Mouse (Mus musculus) R1 (cell line): Measurements from ENCODE around the gene Naa38.

ENCODE experiments used
- DNase-seq: peaks from one replicate; pipeline ENCODE4 v3.0.0-alpha.2; 2018; ENCODE audit warnings: low read depth, low spot score

Naa38 gene

DNA sequence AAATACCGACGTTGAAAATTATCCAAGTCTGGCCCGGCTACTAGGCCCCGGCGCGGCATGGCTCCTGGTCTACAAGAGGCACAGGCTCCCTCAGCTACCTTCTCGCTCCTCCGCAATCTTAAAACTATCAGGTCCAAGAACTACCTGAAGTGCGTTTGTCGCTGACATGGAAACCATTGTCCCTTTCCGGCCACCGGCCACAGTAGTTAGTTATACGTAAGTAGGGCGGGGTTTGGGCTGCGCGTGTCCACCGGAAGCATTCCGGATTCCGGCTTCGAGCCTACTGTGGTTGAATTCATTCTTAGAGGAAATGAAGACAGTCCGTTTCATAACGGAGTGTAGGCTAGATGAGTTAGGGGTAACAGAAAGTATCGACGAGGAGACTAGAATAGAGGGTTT, at the start of gene Naa38, which contains the start of gene Cyb5d1:
Naa38 (plus strand) TSS at position 253 of the 399 bp plus-strand sequence.
Cyb5d1 (minus strand) TSS at position 397 of the 399 bp plus-strand sequence.
- DNase-seq, result peak; percentile 94

DNA sequence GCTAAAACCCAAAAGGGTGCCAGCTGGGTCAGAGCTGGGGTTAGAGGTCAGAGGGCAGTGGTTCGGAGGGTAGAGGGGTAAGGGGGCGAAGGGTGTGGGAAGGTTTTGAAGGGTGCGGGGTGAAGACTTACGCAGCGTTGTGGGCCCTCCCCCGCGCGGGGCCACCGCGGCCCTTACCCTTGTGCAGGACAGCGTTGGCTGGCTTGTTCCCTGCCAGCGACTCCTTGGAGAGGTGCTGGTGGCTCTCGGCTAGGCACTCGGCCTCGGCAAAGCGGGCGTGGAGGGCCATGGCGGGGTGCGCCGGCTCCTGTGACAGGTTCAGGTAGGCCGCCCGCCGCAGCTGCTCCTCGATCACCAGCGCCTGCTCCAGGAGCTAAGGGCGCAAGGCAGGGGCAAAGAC, 48.8 kb upstream of the Naa38 start:
- no peak for DNase-seq

DNA sequence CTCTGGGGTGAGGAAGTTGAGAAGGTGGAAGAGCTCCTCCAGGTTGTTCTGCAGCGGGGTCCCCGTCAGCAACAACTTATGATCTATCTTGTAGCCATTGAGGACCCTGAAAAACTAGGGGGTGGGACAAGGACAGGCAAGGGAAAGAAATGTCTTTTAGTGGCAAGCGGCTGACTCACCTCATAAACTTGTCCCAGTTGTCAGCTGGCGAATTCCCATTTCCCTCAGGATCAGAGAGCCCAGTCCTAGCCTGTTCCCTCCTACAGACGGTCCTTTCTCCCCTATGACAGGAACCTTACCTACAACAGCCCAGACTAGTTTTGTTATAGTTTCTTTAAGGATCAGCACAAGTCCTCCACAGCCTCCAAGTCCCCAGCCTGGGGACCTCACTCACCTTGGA, 38.7 kb upstream of the Naa38 start:
- DNase-seq, result no peak

DNA sequence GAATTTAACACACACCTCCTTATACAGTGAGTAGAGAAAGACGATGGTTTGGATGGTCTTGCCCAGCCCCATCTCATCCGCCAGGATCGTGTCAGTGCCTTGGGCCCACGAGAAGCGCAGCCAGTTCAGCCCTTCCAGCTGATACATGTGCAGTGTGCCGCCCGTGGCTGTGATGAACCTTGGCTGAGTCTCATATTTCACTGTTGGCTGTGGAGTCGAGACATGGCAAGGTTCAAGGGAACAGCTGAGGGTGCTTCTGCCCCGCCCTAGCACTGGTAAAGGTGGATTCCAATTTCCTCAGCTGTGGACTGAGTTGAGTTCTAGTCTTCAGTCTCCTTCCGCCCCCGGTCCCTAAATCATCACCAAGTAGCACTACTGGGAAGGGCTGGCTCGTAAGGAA, 37.6 kb upstream of the Naa38 start:
- DNase-seq, result no peak

DNA sequence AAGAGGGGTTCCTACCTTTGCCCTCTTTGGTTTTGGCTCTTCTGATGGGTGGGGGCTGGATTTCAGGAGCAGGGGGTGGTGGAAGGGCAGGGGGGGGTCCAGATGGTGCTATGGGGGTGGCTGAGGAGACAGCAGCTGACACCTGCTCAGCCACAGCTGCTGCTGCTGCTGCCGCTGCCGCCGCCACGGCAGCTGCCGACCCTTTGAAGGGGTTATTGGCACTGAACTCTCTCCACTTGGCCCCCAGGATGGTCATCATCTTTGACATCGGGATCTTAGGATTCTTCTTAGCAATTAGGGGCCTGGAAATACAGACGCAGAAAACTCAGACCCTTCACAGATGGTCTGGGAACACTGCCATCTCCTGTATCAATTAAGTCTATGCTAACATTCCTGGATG, 33.3 kb upstream of the Naa38 start:
- no peak for DNase-seq

DNA sequence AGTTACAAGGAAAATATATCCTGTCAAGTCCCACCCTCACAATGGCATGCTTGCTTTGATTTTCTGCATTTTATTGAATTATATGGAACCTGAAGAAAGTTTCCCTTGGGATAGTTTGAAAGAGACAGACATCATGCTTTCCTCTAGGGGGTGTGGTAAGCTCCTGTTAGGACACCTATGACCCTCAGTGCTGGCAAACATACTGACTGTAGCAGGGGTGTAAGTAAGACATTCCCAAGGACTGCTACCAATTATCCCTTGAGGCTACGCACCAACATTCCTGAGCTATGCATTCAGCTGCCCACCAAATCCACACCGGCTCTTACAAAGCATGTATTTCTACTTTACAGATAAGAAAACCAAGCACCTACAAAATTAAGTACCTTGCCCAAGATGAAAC, 32.8 kb upstream of the Naa38 start:
- no peak for DNase-seq

DNA sequence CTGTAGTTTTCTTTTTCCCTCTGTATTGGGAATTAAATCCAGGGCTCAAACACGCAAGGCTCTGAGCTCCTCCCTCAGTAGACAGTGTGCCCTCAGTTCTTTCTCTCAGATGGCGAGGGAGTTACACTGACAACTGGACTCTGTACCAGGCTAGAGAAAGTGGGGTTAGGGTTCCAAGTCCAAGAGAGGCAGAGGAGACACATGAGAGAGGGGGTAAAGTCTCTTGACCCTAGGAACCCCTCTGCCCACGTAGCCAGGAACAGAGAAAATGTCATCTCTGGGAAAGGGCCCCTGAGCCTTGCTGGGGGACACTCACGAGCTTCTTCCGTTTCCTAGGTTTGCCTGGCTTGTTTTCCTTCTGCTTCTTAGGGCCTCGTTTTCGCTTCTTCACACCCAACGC, 30.9 kb upstream of the Naa38 start:
- DNase-seq, result no peak

DNA sequence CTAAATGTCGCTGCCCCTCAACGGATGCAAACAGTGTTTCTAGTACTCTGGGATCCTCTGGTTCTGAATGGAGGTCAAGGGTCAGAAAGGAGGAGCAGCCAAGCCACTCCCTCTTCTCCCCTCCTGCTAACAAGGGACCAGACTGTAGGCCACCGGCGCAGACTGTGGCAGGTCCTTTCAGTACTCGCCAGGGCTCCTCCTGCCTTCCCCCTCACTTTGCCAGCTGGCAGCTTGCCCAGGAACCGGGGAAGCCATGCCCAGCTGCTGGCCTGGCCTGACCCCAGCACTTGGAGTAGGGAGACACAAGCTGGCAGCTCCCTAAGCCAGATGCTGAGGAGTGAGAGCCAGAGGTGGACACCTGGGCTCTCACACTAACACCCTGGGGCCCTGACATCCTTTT, 30.4 kb upstream of the Naa38 start:
- peak; percentile 41 for DNase-seq

DNA sequence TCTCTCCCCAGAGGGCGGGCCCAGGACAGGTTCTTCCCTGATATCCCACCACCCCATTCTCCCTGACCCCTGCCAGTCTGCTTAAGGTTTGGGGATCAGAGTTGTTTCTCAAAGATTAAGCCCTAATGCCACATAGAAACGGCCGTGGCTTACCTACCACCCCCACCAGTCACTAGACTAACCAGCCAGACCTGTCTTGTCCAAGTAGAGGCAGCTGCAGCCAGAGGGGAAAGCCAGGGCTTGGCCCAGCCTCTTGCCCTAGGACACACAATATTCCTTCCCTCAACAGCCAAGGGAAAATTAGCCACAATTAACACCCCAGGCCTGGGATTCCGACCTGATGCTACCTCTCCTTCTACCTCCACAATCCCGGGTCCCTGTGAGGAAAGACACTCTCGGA, 29.6 kb upstream of the Naa38 start:
- DNase-seq, result no peak

DNA sequence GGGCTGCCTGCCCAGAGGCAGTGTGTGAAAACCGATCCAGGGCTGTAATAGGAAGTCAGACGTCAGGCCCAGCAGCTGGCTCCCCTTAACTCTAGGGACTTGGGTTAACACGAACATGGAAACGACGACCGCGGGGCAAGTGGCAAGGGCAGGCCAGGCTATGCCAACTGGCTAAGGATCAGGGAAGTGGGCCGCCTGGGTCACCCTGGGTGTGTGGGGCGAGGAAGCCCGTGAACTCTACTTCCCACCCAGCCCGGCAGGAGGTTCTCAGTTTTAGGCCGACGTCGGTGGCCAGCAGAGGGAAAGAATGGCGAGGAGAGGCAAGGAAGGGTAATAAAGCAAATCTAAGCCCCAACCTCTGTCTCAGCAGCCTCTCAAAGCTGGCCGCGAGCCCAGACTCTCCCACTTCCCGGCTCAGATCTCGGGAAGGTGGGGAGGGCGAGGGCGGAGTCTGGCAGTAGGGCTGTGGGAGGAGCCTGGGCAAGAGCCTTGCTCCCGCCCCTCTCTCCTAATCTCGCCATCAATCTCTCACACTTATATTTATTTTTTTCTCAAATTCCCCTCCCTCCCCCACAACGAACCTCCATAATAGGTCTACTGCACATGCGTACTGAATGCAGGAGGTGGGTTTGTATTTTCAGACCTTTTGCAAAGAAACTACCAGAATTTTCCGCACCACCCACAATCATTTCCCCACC, 29.0 kb upstream of the Naa38 start:
- peak; percentile 78 for DNase-seq

DNA sequence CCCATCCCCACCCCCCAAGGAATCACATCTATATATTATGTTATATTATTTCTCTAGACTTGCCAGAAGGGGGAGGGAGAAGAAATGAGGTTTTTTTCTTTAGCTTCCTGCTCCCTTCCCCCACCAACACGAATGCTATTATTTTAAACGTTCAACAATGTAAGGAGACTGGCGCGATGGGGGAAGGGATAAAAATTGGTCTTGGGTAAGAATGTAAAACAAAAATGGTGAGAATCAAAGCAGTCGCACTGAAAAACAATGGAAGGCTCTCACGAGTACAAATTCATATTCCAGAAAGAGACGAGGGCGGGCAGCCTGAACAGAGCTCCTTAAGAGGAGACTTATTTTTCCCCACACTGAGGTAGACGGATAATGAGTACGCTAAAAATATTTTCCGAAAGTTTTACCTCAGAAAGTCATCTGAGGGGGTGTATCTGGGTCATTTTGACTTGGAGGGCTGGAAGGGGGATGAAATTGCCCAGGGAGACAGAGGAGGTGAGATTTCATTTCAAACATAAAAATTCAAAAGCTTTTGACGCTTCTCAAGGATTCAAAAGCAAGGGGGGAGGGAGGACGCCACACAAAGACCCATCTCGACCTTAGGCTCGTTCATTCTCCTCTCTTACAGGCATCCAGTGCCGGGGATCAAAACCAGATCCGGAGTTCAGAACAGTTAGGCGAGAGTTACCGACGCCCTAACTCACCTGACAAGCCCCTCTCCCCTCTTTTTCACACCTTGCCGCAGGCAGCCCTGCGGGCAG, 28.3 kb upstream of the Naa38 start:
- DNase-seq, result no peak

DNA sequence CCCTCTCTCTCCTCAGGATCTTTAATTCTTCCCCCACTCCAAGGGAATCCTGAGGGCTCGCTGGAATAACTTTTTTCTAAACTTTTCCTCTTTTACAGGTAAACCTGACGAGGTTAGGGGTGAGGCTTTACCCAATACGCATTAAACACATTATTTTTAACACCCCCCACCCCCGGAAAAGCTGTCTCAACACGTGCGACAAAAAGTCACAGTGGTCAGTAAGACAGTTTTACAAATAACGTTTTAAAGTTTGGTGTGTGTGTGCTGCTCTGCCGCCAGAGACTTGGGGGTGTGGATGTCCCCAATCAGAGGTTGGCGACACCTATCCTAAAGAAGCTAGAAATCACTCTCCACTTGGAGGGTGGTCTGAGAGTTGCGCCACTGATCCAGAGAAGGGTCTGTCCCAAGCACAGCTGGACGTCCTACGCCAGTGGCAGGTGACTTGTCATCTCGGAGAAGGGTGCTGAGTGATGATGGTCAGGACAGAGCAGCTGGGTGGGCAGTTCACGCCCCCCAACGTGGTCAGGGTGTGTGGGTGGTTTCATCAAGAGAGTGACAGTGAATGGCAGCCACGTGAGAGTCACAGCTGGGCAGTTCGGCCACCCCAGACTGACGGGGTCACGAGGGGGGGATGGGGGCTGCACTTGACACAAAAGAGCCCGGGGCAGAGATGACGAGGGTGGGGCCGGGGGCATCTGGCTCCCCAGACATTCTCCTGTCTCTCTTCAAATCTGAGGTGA, 27.5 kb upstream of the Naa38 start:
- DNase-seq, result no peak

DNA sequence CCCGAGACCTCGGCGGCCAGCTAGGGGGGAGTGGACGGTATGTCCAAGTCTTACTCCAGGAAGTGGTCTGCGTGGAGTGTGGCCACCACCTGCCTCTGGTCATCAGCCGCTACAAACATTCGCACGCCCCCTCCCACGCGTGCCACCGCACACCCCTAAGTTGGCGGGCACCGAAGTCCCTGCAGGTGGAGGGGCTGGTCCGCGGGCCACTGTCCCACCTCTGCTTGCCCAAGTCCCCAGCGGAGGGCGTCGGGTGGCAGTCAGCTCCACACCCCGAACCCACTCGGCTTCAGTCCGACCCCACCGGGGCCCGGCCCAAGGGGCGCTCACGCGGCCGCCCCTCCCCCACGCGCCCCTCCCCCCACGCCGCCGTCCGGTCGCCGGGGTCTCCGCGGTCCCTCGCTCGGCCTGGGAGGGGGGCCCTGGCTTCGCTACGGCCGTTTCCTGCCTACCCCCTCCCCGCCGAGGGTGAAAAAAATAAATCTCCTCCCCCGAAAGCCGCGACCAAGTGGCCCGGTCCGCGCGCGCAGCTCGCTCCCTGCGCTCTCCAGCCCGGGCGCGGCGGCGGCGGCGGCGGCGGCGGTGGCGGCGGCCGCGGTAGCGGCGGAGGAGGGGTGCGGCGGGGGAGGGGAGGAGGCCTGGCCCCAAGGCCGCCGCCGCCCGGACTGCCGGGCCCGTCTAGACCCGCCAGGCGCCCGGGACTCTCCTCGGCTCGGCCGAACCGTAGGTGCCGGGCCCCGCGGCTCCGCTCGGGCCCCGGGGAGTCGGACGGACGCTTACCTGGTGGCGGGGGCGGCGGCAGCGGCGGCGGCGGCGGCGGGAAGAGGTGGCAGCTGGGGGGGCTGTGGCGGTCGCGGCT, 26.7 kb upstream of the Naa38 start:
- no peak for DNase-seq

DNA sequence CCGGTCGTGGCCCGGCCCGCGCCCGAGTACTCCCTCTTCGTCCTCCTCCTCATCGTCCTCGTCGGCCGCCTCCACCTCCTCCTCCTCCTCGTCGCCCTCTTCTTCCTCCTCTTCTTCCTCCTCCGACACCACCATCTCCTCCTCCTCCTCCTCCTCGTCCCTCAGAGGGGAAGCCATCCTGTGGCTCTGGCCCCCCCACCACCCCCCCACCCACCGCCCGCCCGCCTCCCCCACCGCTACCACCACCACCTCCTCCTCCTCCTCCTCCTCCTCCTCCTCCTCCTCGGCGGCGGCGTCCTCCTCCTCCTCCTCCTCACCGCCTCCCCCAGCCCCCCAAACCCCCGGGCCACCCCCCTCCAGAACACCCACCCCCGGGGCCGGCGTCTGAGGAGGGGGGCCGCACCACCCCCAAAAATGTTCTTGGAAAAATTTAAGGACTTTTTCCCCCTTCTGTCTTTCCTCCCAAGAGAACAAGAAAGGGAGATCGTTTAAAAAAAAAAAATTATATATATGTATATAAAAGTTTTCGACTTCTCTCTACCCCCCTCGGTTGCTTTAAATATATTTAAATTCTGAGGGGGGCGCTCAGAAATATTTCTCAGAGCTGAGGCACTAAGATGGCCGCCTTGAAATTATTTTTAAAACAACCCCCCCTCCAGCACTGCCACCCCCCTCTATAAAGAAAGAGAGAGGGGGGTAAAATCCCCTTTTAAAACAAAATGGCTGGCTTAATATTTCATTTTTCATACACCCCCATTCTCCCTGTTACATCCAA, 25.9 kb upstream of the Naa38 start, which contains the start of gene Chd3:
Chd3 (minus strand) TSS at position 192 of the 775 bp plus-strand sequence.
- DNase-seq, result no peak

DNA sequence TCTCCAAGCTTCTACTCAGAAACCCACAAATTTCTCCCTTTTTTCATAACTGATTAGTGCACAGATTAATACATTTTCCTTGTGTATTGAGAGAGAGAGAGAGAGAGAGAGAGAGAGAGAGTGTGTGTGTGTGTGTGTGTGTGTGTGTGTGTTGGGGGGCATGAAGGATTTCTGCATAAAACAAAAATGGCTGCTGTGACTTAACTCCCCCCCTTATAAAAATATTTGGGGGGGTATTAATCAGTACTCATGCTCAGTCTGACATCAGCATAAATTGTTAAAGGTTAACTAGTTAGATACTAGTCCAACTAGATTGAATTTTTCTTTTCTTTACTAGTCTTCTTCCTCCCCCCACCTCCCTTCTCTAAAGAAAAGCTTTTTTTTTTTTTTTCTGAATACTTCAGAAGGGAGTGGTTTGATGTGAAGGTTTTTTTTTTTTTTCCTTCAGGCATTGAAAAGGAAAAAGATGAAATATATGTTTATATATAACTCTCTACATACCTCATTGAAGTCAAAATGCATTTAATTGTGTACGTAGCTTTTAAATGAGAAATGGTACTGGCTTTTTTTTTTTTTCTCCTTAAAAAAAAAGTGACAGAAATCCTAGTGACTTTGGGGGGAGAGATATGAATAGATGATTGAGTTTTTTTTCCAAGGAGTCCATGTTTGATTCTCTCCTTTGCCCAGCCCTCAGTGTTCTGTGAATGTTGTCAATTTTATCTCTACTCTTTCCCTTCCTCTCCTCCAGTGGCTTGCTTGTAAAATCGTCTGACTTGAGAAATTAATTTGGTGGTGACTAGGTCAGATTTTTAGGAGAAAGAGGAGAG, 25.1 kb upstream of the Naa38 start:
- DNase-seq, result no peak

DNA sequence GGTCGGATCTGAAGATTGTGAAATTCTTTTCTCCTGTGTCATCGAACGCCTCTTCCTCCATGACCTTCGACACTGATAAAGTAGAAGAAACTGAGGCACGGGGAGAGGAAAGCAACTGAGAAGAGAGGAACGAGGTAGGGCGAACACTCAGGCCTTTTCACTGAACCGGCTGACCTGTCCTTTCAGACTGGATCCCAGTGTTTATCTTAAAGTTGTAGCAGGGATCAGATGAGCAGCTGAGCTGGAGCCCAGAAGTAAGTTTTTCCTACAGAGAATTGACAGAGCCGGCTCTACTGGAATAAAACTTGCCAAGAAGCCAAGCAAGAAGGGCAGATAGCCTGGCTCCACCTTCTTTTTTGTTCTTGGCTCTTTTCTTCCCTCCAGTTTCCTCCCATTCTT, 24.5 kb upstream of the Naa38 start:
- DNase-seq, result no peak

DNA sequence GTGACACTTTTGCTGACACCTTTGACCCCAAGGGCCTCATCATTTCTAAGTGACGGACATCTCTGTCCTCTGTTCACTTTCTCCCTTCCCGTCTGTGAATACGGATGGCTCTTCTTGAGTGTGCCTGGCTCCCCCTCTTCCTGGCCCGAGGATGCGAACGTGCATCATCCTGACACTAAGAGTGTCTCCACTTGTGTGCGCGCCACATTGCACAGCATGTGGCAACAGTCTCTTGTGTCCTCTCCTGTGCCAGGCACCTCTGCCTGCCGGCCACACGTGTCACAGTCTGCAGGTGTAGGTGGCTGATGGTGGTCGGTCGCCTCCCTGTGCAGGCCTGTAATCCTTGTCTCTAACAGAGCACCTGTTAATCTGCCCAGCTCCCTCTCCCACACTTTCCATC, 23.7 kb upstream of the Naa38 start:
- DNase-seq, result no peak

DNA sequence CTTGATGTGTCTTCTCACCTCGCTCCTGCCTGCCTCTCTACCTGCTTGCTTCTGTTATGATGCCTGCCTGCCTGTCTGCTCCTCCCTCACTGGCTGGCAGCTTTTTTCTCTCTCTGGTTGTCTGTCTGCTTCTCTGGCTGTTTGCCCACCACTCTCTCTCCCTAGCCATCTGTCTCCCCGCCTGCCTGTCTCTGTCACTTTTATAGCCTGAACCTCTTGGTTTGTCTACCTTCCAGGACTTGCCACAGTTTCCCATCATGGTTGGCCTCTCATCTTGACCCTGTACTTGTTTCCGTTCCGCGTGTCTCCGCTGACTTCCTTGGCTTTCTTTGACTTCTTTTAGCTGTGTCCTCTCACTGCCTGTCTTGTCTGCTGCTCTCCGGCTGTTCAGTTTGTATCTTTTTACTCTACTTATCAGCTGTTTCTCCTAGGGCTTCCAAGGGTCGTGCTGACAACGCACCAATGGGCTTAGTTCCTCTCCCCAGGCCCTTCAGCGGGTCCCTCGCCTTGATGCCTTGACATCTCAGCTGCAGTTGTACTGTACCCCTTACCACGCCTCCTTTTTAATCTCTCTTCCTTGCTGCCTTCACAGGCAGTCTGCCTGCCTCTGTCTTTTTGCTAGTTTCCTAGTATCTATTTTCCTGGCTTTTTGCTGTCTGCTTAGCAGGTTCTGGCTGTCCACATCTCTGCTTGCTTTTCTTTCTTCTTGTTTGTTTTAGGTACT, 23.1 kb upstream of the Naa38 start:
- no peak for DNase-seq

DNA sequence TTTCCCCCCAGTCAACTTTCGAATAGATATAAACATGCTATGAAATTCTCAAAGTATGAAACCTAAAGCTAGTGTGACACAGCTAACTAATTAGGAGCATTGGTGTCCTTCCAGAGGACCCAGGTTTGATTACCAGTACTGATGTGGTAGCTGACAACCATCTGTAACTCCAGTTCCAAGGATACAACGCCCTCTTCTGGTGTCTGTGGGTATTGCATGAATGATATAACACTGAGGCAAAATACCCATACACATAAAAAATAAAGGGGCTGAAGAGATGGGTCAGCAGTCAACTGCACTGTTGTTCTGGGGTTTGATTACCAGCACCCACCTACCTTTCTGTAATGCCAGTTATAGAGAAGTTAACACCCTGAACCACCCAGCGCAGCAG, 22.5 kb upstream of the Naa38 start:
- DNase-seq, result peak; percentile 77
